Mouse (Mus musculus) ES-CJ7 (cell line): ENCODE measurements around the gene H2afj.

Experiments
- DNase-seq: peaks from one replicate; pipeline ENCODE4 v3.0.0; 2011; ENCODE audit warnings: low read depth, low spot score

The H2afj gene

GRCm38 (mm10) chr6:136847267-136847666, 39.2 kb downstream of the H2afj start:
- no peak for DNase-seq

- DNase-seq: peak; percentile 77
Measured at GRCm38 (mm10) chr6:136847790-136848189, 39.7 kb downstream of the H2afj start.

- DNase-seq: no peak
Measured at GRCm38 (mm10) chr6:136848399-136848798, 40.4 kb downstream of the H2afj start.

- DNase-seq: no peak
Measured at GRCm38 (mm10) chr6:136848971-136849370, 40.9 kb downstream of the H2afj start.

- DNase-seq: no peak
Measured at GRCm38 (mm10) chr6:136850267-136850666, 42.2 kb downstream of the H2afj start.

GRCm38 (mm10) chr6:136852348-136852747, 44.3 kb downstream of the H2afj start:
- DNase-seq: no peak

- no peak for DNase-seq
Measured at GRCm38 (mm10) chr6:136852762-136853161, 44.7 kb downstream of the H2afj start.

GRCm38 (mm10) chr6:136854361-136854781, 46.3 kb downstream of the H2afj start:
- no peak for DNase-seq

- no peak for DNase-seq
Measured at GRCm38 (mm10) chr6:136855183-136855582, 47.1 kb downstream of the H2afj start.

- DNase-seq: no peak
Measured at GRCm38 (mm10) chr6:136856071-136856636, 48.1 kb downstream of the H2afj start.

GRCm38 (mm10) chr6:136857186-136857872, 49.3 kb downstream of the H2afj start, which contains the start of gene Art4:
Art4 (minus strand) TSS chr6:136857733.
- DNase-seq: no peak

- no peak for DNase-seq
Measured at GRCm38 (mm10) chr6:136857873-136858260, 49.8 kb downstream of the H2afj start.

GRCm38 (mm10) chr6:136858420-136858819, 50.4 kb downstream of the H2afj start:
- no peak for DNase-seq
